Mouse (Mus musculus): ENCODE results near the gene Fgf7.
A peak's percentile ranks its signal among the peaks of the same experiment; 100 is the strongest.

DNA sequence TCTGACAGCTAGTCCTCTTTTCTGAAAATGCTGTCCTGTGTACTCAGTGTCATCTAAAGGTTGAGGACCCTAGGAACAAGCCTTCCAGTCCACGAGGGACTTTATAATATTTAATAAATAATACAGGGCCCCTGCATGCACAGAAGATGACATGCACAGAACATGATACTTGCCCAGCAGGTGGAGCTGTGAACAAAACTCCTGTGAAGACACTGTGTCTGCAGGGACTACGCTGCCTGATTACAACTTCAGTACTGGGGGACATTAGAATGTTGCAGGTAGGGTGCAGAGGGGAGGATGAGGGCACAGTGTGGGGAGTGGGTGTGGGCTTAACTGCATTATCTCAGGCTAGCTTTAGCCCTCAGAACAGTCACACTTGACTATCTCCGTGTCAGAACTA lies 28.4 kb upstream of the Fgf7 start:
- no peak for TF ChIP-seq POLR2A (IDR thresholded peaks at IDR 0.05; ENCODE audit: low read depth, low read length)
- 0 out of 2 replicates have a peak, but pooled peaks have one; percentile 17 for TF ChIP-seq CTCF (IDR thresholded peaks at IDR 0.05; ENCODE audit: extremely low read depth, insufficient read depth, insufficient read length, insufficient replicate concordance)

Data from spleen, adult 2 months (tissue).